Mouse (Mus musculus): ENCODE data around the gene Olfr1388. TPM values are rescaled to one million over a fixed set of nuclear protein-coding genes. Genes with fewer than 3 reads are reported as not detected.
"Not testable (repeated sequence)": the region's sequence is repeated elsewhere in the genome, so short reads cannot be mapped to it uniquely, and the experiment has no call there.

Olfr1388 gene
- polyA plus RNA-seq (2017; shearing (Covaris generic)) = not detected

DNA sequence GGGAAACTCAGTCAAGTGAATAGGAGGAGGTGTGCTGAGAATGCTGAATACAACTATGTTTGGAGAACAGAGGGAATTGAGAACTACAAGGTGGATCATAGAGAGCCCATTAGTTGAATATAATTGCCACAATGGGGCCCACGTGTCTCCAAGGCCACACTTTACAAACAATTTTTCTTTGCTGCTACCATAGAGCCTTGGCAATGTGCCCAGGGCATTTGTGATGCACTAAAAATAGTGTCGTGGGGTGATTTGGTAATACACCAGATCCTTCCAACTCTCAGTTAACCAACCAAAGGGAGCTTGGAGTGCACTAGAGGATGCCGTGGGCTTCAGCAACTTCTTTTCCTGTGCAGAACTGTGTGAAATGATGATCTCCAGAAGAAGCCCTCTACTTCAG lies at the start of gene Olfr1388:
Gene Olfr1388 (plus strand): TSS at position 214 of the 400 bp plus-strand sequence.
- ATAC-seq = no peak

- ATAC-seq = not testable (repeated sequence)
Measured at GRCm38 (mm10) chr11:49392707-49393106, 43.7 kb upstream of the Olfr1388 start.

- no peak for ATAC-seq
Measured at GRCm38 (mm10) chr11:49406784-49407183, 29.6 kb upstream of the Olfr1388 start.

GRCm38 (mm10) chr11:49410540-49410939 lies 25.9 kb upstream of the Olfr1388 start:
- ATAC-seq = no peak

GRCm38 (mm10) chr11:49422767-49423166 lies 13.7 kb upstream of the Olfr1388 start, which contains the start of gene Olfr1389:
Gene Olfr1389, plus strand, starts transcription at chr11:49423067.
- ATAC-seq = no peak

DNA sequence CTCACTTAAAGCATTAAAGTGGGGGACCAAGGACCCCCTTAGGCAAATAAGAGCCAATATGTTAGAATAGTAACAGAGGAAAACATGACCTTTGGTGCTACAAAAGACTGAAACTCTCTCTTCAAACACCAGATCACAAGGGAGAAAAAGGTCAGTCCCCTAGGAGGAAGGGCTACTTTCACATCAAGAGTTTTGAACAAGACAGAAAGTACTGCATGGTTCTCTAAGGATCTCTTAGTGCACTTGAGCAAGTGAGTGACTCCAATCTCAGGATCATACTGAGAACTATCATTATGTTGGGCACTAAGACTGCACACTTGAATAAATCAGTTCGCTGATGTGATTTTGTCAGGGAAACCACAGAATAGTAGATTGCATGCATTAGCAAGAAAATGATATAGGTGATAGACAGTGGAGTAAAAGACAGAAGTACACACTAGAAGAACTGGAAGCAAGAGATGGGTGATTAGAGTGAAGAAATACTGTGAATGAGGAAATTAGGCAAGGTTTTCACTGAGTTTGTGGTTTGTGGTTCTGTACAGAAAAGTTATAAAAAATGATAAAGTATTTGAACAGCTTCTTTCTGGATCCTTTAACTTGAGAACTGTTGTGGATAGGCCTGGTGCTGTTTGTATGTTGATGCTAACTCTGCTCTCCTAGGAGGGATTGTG lies 11.0 kb upstream of the Olfr1388 start:
- ATAC-seq = no peak

DNA sequence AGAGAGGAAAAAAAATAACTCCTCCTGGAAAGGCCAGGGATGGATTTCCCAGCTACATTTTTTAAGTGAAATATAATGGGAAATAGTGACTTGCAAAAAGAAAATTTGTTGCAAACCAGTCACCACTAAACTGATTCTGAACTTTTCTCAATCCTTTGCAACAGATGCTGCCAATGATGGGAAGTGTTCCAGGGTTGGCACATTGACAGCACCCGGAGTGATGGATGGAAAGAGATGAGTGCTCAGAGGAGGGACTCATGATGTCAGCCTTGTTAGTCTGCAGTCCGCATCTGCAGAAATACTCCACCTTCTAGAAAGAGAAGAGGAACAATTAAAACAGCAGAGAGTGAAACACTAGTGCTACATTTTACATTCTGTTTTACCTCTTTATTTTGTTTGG lies 6.8 kb upstream of the Olfr1388 start:
- no peak for ATAC-seq

DNA sequence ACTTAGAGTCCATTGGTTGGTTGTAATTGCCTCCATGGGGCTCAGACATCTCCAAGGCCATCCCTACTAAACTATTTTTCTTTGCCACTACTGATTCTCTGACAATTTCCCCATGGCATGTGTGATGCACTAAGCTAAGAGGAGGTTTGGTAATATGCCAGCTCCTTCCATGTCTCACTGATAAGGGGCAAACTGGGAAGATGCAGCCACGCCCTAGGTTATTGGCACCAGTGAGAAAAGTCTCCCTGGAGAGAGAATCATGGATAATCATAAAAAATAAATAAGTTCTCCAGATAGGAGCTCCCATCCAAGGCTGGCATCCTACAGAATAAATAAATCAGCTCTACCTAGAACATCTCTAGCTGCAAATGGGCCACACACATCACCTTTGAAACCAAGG lies 18.6 kb downstream of the Olfr1388 start, which contains the start of gene Olfr1387:
Gene Olfr1387 (plus strand): TSS at position 301 of the 400 bp plus-strand sequence.
- ATAC-seq = no peak

DNA sequence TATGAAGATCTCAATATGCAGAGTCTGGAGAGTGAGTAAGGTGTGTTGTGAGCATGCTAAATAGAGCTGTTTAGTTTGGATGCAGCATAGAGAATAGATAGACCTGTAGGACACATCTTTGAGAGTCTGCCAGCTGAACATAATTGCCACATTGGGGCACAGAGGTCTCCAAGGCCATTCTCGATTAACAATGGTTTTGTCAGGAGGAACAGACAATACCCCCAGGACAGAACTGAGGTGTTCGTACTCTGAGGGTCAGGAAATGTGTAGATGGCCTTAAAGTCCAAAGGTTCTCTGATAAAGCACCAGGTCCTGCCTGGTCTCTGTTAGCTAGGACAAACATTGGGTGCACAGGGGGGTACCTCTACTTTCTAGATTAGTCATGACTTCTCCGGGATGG lies 28.3 kb downstream of the Olfr1388 start, which contains the start of gene Olfr1386:
Gene Olfr1386 (plus strand): TSS at position 301 of the 400 bp plus-strand sequence.
- not testable (repeated sequence) for ATAC-seq

- no peak for ATAC-seq
Measured at GRCm38 (mm10) chr11:49485973-49486372, 49.5 kb downstream of the Olfr1388 start.

GRCm38 (mm10) chr11:49488770-49489169 lies 52.3 kb downstream of the Olfr1388 start, which contains the start of gene Olfr1385:
Gene Olfr1385, plus strand, starts transcription at chr11:49489070.
- not testable (repeated sequence) for ATAC-seq

Other genes with a start within 250 kb of the Olfr1388 start
- under 1 TPM in 1 of 2 experiments, not detected in 1; 0.35 TPM for gene Btnl9, start 249.5 kb upstream of the Olfr1388 start, polyA plus RNA-seq (2017; shearing (Covaris generic))
- 10 to 100 TPM; 60.2 to 62.0 TPM for gene Zfp62, start 233.3 kb upstream of the Olfr1388 start, polyA plus RNA-seq (2017; shearing (Covaris generic))
- 100 to 1,000 TPM in 1 of 2 experiments, 10 to 100 TPM in 1; 70.9 to 106 TPM for gene Mgat1, start 192.4 kb upstream of the Olfr1388 start, polyA plus RNA-seq (2017; shearing (Covaris generic))
- gene Olfr1393, start 158.3 kb upstream of the Olfr1388 start, polyA plus RNA-seq (2017; shearing (Covaris generic)) = under 1 TPM in 1 of 2 experiments, not detected in 1; 0.28 TPM
- not detected for gene Olfr1392, start 151.3 kb upstream of the Olfr1388 start, polyA plus RNA-seq (2017; shearing (Covaris generic))
- not detected for gene Olfr10, start 131.9 kb upstream of the Olfr1388 start, polyA plus RNA-seq (2017; shearing (Covaris generic))
- gene Olfr1391, start 113.9 kb upstream of the Olfr1388 start, polyA plus RNA-seq (2017; shearing (Covaris generic)) = not detected
- not detected for gene Olfr1390, start 101.4 kb upstream of the Olfr1388 start, polyA plus RNA-seq (2017; shearing (Covaris generic))
- gene Olfr1389, start 13.6 kb upstream of the Olfr1388 start, polyA plus RNA-seq (2017; shearing (Covaris generic)) = not detected
- not detected for gene Olfr1387, start 18.7 kb downstream of the Olfr1388 start, polyA plus RNA-seq (2017; shearing (Covaris generic))
- gene Olfr1386, start 28.4 kb downstream of the Olfr1388 start, polyA plus RNA-seq (2017; shearing (Covaris generic)) = not detected
- not detected for gene Olfr1385, start 52.4 kb downstream of the Olfr1388 start, polyA plus RNA-seq (2017; shearing (Covaris generic))
- gene Olfr1384, start 70.1 kb downstream of the Olfr1388 start, polyA plus RNA-seq (2017; shearing (Covaris generic)) = not detected
- gene Olfr1383, start 83.0 kb downstream of the Olfr1388 start, polyA plus RNA-seq (2017; shearing (Covaris generic)) = not detected
- not detected for gene Olfr1382, start 91.6 kb downstream of the Olfr1388 start, polyA plus RNA-seq (2017; shearing (Covaris generic))
- under 1 TPM in 1 of 2 experiments, not detected in 1; 0.08 TPM for gene Olfr1381, start 106.8 kb downstream of the Olfr1388 start, polyA plus RNA-seq (2017; shearing (Covaris generic))
- not detected for gene Olfr1380, start 120.3 kb downstream of the Olfr1388 start, polyA plus RNA-seq (2017; shearing (Covaris generic))
- not detected for gene Flt4, start 172.6 kb downstream of the Olfr1388 start, polyA plus RNA-seq (2017; shearing (Covaris generic))
- gene Scgb3a1, start 227.0 kb downstream of the Olfr1388 start, polyA plus RNA-seq (2017; shearing (Covaris generic)) = under 1 TPM in 1 of 2 experiments, not detected in 1; 0.56 TPM